Mouse (Mus musculus): ENCODE measurements around the gene Xrn2.

DNA sequence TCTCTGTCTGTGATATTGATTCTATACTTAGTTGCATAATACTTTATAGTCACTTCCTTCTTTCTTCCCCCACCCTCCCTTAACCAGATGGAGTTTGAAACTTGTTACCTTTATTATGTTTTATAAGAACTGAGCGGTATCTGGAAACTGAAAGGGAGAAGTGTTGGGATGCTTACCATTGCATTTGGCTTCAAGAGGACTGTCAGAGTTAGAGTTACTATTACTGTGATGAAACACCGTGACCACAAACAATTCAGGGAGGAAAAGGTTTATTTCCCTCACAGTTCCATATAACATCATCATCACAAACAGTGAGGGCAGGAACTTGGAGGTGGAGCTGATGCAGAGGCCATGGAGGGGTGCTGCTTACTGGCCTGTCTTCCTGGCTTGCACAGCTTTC is 23.1 kb downstream of the Xrn2 start:
- TF ChIP-seq CTCF (IDR thresholded peaks at IDR 0.05; ENCODE audit: extremely low read depth, insufficient read depth, insufficient read length, insufficient replicate concordance): no peak
- TF ChIP-seq POLR2A (IDR thresholded peaks at IDR 0.05; ENCODE audit: low read depth, low read length): no peak
